In the genomic region with DNA sequence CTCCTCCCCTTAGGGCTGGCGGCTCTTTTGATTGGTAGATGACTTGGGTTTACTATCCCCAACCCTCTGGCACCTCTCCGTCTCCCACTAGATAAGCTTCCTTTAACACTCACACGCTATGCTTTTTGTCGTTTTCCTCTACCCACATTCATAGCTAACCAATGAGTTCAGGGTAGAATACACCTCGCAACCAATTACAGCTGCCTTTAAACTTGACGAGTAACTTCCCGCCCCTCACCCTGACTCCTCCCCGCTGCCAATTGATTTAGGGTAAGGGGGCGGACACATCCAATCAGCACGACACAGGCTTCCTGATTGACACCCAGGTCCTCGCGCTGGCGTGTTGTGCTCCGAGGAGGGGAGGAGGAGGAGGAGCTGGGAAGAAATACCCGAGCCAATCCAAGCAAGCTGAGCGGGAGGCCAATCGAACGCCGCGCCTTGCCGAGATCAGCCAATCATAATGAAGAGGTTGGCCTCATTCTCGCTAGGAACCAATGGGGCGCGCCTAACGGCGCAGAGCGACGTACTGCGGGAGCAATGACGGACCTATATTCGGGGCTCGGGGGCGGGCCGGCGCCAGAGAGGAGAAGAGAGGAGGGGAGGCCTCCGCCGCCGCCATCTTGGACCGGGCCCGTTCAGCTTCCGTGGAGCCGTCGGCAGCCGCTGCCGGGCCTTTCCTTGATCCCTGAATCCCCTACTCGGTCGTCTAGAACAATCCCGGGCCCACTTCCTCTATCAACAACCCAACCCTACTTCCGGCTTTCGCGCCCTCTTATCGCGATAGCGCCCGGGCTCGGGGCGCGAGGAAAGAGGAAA, we compare ENCODE assay signal across 8 mouse cellular contexts. TPM values are rescaled to one million over a fixed set of nuclear protein-coding genes. Genes with fewer than 3 reads are reported as not detected.
DNase-seq lines count a peak whose midpoint lies in the region; ATAC-seq and TF ChIP-seq lines count a peak whose summit lies in the region.

A gene (plus strand): TSS at position 597 of the 816 bp plus-strand sequence.

- H3K27ac ChIP-seq in heart, embryonic 12.5 days (ENCODE audit: poor library complexity, severe bottlenecking): peak within 1 kb of the TSS; percentile 96
- peak within 1 kb of the TSS; percentile 99 for H3K27ac ChIP-seq in kidney, postnatal 0 days
- peak within 1 kb of the TSS; percentile 98 for H3K27ac ChIP-seq in liver, embryonic 11.5 days (ENCODE audit: low read depth, low read length)
- H3K27ac ChIP-seq in stomach, embryonic 14.5 days (ENCODE audit: low read length): peak within 1 kb of the TSS; percentile 98

- peaks cover 25% of the 10 kb centered on the region for H3K36me3 ChIP-seq in heart, embryonic 12.5 days
- H3K36me3 ChIP-seq in kidney, postnatal 0 days (ENCODE audit: insufficient read depth, low read length): peaks cover 5% of the 10 kb centered on the region
- H3K36me3 ChIP-seq in liver, embryonic 11.5 days (ENCODE audit: control insufficient read depth, insufficient read depth, low read length): peaks cover 13% of the 10 kb centered on the region
- peaks cover 15% of the 10 kb centered on the region for H3K36me3 ChIP-seq in stomach, embryonic 14.5 days (ENCODE audit: control insufficient read depth, insufficient read depth, low read length)

- ATAC-seq in erythroid progenitor cell, adult 5-6 weeks (replicated peaks; ENCODE audit: low FRiP score, poor library complexity, severe bottlenecking): peak; percentile 92
- ATAC-seq in heart, embryonic 12.5 days (ENCODE audit: insufficient number of reproducible peaks, low FRiP score): peak; percentile 98
- ATAC-seq in kidney, postnatal 0 days (replicated peaks; ENCODE audit: low FRiP score, low read depth): peak; percentile 98
- peak; percentile 96 for ATAC-seq in liver, embryonic 11.5 days (replicated peaks; ENCODE audit: low FRiP score)
- ATAC-seq in stomach, embryonic 14.5 days (ENCODE audit: insufficient number of reproducible peaks, insufficient read depth, low FRiP score, low read depth): peak; percentile 98

- under 1% methylated on average over 50 of the region's 58 CpGs for WGBS in heart, embryonic 12.5 days
- 1% methylated on average over 57 of the region's 58 CpGs for WGBS in kidney, postnatal 0 days
- WGBS in liver, embryonic 11.5 days: under 1% methylated on average over 55 of the region's 58 CpGs
- WGBS in stomach, embryonic 14.5 days: under 1% methylated on average over 43 of the region's 58 CpGs

- DNase-seq in CD4-positive helper T cell, adult 2 months (ENCODE audit: low read depth, low spot score): peak; percentile 100
- peak; percentile 100 for DNase-seq in brain, embryonic 18.5 days (ENCODE audit: low read depth, low spot score)
- peak; percentile 99 for DNase-seq in kidney, postnatal 0 days (ENCODE audit: low spot score)
- peak; percentile 92 for DNase-seq in liver, embryonic 11.5 days (ENCODE audit: low spot score)
- DNase-seq in naive thymus-derived CD4-positive, alpha-beta T cell, adult 2 months (ENCODE audit: low read depth): peak; percentile 100

- H3K9me3 ChIP-seq in heart, embryonic 12.5 days (replicated peaks): no peaks in the 10 kb centered on the region
- H3K9me3 ChIP-seq in kidney, postnatal 0 days (replicated peaks; ENCODE audit: low read length): no peaks in the 10 kb centered on the region
- H3K9me3 ChIP-seq in liver, embryonic 11.5 days (ENCODE audit: control insufficient read depth, low read length): no peaks in the 10 kb centered on the region
- no peaks in the 10 kb centered on the region for H3K9me3 ChIP-seq in stomach, embryonic 14.5 days (ENCODE audit: control insufficient read depth, low read depth, low read length)

- TF ChIP-seq CTCF in kidney, postnatal 0 days (IDR thresholded peaks at IDR 0.05; ENCODE audit: low read depth): no peak

- H3K27me3 ChIP-seq in heart, embryonic 12.5 days (replicated peaks): no peaks in the 10 kb centered on the region
- no peaks in the 10 kb centered on the region for H3K27me3 ChIP-seq in kidney, postnatal 0 days (ENCODE audit: insufficient read depth, low read length)
- no peaks in the 10 kb centered on the region for H3K27me3 ChIP-seq in liver, embryonic 11.5 days (replicated peaks; ENCODE audit: control insufficient read depth, insufficient read depth, low read length)
- no peaks in the 10 kb centered on the region for H3K27me3 ChIP-seq in stomach, embryonic 14.5 days (ENCODE audit: control insufficient read depth, insufficient read depth, low read length)

- peak within 1 kb of the TSS; percentile 92 for H3K4me2 ChIP-seq in heart, embryonic 12.5 days
- H3K4me2 ChIP-seq in kidney, postnatal 0 days (ENCODE audit: low read length): peak within 1 kb of the TSS; percentile 71
- peak within 1 kb of the TSS; percentile 90 for H3K4me2 ChIP-seq in liver, embryonic 11.5 days
- peak within 1 kb of the TSS; percentile 91 for H3K4me2 ChIP-seq in stomach, embryonic 14.5 days (replicated peaks; ENCODE audit: low read depth, low read length)

- peak within 1 kb of the TSS; percentile 95 for H3K4me3 ChIP-seq in heart, embryonic 12.5 days
- H3K4me3 ChIP-seq in kidney, postnatal 0 days (replicated peaks; ENCODE audit: low read depth, low read length): peak within 1 kb of the TSS; percentile 85
- H3K4me3 ChIP-seq in liver, embryonic 11.5 days (ENCODE audit: low read depth, low read length): peak within 1 kb of the TSS; percentile 99
- H3K4me3 ChIP-seq in stomach, embryonic 14.5 days (ENCODE audit: low read depth, low read length): peak within 1 kb of the TSS; percentile 91

- peak within 1 kb of the TSS; percentile 99 for H3K9ac ChIP-seq in heart, embryonic 12.5 days
- peak within 1 kb of the TSS; percentile 98 for H3K9ac ChIP-seq in kidney, postnatal 0 days (ENCODE audit: low read depth, low read length)
- peak within 1 kb of the TSS; percentile 99 for H3K9ac ChIP-seq in liver, embryonic 11.5 days (ENCODE audit: low read depth, low read length)
- H3K9ac ChIP-seq in stomach, embryonic 14.5 days (replicated peaks; ENCODE audit: low read depth, low read length): peak within 1 kb of the TSS; percentile 97

- H3K4me1 ChIP-seq in heart, embryonic 12.5 days (replicated peaks): peaks cover 41% of the 10 kb centered on the region
- peaks cover 26% of the 10 kb centered on the region for H3K4me1 ChIP-seq in kidney, postnatal 0 days (replicated peaks; ENCODE audit: insufficient read depth, low read length)
- peaks cover 29% of the 10 kb centered on the region for H3K4me1 ChIP-seq in liver, embryonic 11.5 days (replicated peaks; ENCODE audit: control insufficient read depth, insufficient read depth, low read length)
- H3K4me1 ChIP-seq in stomach, embryonic 14.5 days (ENCODE audit: control insufficient read depth, insufficient read depth, low read length): peaks cover 27% of the 10 kb centered on the region

RNA-seq across cellular contexts. Expression of the gene that starts here (rescaled TPM):
- total RNA-seq in erythroid progenitor cell, adult 5-6 weeks (2015; ENCODE audit: low replicate concordance): 109 and 150 TPM in 2 replicates
- total RNA-seq in erythroid progenitor cell, adult 5-6 weeks (2017; ENCODE audit: low replicate concordance): 47.9 and 91.2 TPM in 2 replicates
- polyA plus RNA-seq in heart, embryonic 12.5 days (2016; fragmentation: Nextera tagmentation; extraction: Ambion mirVana): 35.8 and 41.9 TPM in 2 replicates
- polyA plus RNA-seq in kidney, postnatal 0 days (2015; fragmentation: Nextera tagmentation; extraction: Ambion mirVana): 39.0 and 41.7 TPM in 2 replicates
- 69.6 and 76.5 TPM in 2 replicates for polyA plus RNA-seq in liver, embryonic 11.5 days (2014; fragmentation: Nextera tagmentation; extraction: Ambion mirVana)
- 58.3 and 59.5 TPM in 2 replicates for polyA plus RNA-seq in stomach, embryonic 14.5 days (2014; fragmentation: Nextera tagmentation; extraction: Ambion mirVana)

Comparison
In these comparisons a context has a peak if more than half of its experiments do, and no peak if none do; other contexts are left out.
1. Peak in every context shown above with its lines: DNase-seq, ATAC-seq, H3K4me3 ChIP-seq and H3K27ac ChIP-seq.